Mouse (Mus musculus) embryo, embryonic 10 days (tissue): ENCODE results near the gene Zc3h12d.

Experiments
- DNase-seq: peaks from one replicate; pipeline ENCODE4 v3.0.0-alpha.2; 2015; ENCODE audit warnings: low spot score

Zc3h12d gene

DNA sequence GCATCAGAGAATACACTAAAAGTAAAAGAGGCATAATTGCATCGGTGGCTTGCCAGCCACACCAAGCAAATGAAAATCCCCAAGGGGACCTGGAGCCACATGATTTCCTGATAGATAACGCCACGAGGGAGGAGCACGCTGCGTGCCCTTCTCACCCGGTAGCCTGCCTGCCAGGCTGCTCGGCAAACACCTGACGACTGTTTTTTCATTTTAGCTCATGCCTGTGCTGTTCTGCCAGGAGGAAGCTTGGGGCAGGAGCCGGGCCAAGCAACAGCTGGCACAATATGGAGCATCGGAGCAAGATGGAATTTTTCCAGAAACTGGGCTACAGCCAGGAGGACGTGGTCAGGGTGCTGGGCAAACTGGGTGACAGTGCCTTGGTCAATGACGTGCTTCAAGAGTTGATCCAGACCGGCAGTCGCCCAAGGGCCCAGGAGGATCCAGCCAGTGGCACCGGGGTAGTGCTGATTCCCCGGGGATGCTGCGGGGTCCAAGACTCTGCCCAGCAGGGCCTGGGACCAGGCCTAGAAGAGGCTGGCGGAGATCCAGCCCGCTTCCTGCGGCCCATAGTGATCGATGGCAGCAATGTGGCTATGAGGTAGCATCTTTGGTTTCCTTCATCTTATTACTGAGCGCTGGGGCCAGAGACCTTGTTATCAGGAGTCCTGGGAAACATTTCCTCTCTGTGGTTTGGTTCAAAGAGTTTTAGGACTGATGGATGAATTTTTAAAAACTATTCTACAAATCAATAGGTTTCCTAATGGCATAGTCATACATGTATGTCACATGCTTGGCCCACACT is 7.5 kb downstream of the Zc3h12d start:
- no peak for DNase-seq

DNA sequence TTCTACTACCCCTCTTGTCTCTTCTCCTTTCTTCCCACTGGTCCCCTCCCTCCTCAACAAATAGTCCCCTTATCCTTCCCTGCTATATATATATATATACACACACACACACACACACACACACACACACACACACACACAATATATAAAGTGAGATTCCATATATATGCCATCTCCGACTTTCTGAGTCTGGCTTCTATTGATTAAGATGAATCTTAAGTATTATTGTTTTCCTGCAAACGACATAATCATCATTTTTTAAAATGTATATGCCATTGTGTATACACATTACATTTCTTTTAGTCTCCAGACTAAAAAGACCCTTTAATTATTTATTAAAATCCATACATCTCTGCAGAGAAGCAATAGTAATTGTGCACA is 8.1 kb downstream of the Zc3h12d start:
- DNase-seq: no peak

DNA sequence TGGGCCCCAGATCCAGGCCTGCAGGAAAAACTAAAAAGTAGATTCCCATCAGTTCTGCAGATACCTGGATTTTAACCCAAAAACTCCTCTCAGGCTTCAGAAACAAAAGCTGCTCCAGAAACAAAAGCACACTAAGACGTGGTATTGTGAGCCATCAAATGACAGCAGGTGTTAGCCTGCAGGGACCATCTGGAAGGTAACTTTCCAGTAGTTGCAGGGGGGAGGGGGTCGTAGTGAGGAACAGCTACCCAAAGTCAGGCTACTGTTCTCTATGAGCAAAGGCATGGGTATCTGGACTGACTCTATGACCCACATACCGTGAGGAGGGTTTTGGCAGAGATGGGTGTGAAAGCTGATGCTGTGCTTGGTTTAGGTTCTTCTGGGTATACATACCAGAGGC is 8.5 kb downstream of the Zc3h12d start:
- no peak for DNase-seq

DNA sequence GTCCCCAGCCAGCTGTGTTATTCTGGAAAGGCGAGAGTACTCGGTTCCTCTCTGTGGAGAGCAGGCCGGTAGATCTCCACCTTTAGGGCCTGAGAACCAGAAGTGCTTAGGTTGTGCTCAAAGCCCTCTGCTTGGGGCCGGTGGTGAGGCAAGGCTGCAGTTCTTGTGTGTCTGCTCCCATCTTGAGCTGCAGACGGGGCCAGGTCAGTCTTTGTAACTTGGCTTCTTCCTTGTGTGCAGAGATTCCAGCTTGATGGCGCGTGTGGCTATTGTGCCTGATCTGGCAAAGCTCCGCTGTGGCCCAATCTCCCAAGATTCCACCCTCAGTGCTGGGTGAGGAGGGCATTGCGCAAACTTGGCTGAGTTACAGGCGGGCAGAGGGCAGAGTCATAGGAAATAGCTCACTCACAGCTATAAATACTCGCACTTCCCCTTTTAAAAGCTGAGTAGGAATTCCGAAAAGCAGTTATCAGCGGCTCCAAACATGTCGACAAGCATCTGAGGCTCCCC is 9.4 kb downstream of the Zc3h12d start:
- DNase-seq: no peak

DNA sequence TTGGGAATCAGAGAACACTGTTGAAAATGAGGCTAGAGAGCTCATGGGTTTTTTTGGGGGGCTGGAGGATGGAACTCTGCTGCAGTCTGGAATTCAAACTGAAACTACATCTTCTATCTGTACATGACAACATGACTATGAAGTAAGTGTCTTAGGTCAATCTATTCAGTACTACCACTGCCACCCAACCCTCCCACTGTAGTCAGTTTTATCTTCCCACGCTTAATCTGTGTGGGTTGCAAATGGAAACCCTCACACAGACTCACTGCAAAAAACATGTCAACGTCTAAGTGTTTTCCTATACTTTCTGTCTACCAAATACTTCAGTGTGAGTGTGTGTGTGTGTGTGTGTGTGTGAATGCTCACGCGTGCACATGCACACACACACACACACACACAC is 10.9 kb downstream of the Zc3h12d start:
- DNase-seq: no peak

DNA sequence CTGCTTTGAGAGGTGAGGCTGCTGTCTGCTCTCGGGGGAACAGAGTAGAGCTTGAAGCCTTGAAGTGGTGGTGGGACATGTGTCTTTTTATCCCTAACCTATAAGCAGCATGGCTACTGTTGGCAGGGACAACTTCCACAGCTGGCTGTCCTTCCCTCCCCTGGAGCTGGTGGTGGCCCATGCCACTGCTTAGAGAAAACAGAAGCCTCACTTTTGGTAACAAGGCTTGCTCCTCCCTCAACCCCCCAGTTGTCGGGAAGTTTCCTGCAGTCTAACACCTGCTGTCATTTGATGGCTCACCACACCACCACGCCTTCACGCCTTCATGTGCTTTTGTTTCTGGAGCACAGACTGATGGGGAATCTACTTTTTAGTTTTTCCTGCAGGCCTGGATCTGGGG is 11.9 kb downstream of the Zc3h12d start:
- no peak for DNase-seq

DNA sequence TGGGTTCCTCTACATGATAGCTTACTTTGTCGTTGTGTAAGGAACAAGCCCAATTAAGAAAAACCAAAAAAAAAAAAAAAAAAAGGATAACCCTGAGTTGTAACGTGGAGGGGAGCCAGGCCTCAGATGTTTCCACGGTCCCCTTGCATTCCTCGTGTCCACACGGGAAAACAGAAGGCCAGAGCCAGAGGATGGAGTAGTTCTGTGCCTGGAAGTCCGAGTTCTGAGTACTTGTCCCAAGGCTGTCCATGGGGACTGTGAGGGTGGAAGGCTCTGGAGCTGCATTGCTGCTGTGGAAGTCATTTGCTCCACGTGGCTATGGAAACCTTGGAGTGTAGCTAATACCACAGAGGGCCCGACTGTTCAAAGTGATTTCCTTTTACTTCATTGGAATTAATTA is 12.9 kb downstream of the Zc3h12d start:
- DNase-seq: no peak

DNA sequence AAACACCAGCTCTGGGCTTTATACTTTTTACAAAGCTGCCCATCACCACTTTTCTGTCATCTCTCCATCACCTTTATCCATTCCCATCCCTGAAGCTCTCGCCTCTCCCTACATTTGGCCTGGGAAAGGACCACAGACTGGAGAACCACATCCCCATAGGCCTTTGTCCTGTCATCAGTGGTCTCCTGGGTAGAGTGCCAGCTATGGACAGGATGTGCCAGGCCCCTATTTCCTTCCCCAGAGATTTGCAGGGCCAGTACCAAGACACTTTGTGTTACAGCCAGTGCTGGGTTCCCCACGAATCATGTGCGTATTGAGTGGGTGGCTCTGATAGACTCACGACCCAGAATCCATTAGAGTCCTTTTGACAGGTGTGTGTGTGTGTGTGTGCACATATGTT is 13.7 kb downstream of the Zc3h12d start:
- no peak for DNase-seq

DNA sequence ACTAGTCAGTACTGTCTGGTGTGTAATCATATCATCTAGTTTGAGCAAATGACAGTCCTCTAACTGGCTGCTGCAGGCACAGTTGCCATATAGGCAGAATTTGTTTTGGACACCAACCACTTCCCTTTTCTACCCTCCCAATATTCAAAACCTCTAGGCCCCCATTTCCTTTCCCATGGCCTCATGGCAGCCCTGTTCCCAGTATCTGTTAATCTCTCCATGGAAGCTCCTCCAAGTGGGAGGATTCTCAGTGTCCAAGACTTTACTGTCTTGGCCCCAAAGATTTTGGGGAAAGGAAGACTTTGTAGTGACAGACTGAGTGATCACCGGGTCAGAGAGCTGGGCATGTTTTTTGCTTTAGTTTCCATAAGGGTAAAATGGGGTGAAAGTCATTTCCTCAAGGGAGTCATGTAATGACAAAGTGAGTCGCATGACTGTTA is 14.9 kb downstream of the Zc3h12d start:
- DNase-seq: no peak

DNA sequence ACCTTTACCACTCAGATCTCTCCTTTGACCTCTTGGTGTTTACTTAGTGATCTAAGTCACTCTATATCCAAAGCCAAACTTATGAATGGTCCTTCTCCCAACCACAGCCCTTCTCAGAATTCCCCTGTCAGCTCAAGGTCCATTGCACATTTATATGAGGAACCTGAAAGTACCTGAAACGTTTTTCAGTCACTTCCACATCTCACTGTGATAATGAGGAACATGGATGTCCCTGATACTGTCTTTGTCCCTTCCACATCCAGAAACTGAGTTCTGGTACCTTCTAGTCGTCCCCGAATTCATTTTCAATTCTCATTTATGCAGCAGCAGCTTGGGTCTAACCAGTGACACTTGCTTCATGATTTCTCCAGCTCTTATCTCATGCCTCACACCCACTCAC is 19.6 kb downstream of the Zc3h12d start:
- no peak for DNase-seq

DNA sequence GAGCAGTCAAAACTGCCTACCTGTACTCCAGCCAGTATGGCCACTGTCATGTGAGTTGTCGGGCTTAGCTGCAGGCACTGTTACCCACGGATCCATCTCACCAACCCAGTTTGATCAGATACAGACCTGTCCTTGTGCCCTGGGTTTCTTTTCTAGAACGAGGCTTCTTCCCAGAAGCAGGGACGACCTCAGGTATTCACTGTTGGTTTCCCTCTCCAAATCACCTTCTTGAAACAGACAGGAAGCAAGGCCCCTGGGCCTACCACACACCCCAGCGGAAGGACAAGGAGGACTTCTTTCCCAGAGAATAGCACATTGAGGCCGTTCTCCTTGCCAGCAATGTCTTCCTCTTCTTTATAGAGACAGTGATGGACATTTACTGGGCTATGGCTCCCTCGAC is 28.2 kb downstream of the Zc3h12d start:
- DNase-seq: no peak

DNA sequence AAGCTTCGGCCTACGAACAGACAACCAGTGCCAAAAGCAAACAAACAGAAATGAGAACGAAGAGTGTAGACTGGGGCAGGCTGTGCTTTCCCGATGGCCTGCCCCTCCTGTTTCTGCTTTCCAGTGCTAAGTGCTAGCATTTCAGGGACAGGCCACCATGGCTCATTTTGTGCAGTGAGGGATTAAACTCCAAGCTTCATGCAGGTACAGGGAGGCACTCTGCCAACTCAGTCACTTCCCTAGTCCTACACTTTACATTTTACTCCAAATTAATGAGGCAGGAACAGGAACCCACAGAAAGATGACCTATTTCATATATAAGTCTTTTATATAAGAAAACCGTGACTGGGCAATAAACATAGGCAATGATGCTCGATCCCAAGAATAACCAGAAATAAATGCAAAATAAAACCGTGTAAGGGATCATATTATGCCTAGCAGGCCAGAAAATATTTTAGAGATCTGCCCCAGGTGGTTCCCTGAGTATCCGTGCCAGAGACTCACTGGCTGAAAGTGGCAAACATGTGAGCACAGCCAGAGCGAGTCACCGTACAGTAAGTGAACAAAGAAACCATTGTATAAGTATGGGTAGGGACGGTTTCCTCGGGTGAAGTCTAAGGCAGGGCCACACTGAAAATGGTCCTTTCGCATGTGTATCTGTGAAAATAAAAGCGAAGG is 29.1 kb downstream of the Zc3h12d start:
- DNase-seq: no peak

DNA sequence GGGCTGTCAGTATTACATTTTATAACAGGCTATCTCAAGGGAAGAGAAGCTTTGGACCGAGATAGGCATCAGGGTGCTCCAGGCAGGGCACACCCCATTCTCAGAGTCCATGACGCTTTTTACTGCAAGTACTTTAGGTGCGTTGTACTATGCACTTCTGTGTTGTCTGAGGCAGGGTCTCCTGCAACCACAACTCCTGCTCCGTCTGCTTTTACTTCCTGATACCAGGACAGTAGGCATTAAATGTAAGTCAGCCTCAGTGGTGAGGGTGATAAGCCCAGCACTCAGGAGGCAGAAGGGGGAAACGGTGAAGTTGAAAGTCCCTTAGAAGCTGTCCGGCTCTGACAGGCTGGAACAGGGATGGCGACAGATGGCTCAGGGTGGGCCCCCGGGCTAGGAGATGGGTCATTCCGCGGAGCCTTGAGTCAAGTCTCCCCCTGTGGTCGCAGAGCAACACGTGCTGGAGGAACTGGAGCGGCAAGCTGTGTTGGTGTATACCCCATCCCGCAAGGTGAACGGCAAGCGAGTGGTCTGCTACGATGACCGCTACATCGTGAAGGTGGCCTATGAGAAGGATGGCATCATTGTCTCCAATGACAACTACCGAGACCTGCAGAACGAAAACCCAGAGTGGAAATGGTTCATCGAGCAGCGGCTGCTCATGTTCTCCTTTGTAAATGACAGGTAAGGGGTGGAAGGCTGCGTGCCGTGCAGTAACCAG is 29.8 kb downstream of the Zc3h12d start:
- no peak for DNase-seq

DNA sequence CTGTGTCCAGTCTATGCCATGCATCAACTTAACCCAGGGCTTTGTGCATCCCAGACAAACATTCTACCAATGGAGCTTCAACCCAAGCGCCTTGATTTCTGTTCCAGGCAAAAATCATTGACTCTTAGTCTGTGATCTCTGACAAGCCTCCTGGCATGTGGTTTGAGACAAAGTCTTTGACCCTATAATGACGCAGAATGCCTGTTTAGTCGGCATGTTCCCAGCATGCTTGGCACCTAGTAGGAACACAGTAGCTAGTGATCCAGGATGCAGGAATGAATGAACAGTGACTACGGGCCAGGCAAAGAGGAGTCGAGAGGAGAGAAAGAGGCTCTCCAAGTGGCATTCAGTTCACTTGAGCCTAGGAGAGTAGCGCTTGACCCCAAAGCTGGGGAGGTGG is 31.1 kb downstream of the Zc3h12d start:
- DNase-seq: no peak

DNA sequence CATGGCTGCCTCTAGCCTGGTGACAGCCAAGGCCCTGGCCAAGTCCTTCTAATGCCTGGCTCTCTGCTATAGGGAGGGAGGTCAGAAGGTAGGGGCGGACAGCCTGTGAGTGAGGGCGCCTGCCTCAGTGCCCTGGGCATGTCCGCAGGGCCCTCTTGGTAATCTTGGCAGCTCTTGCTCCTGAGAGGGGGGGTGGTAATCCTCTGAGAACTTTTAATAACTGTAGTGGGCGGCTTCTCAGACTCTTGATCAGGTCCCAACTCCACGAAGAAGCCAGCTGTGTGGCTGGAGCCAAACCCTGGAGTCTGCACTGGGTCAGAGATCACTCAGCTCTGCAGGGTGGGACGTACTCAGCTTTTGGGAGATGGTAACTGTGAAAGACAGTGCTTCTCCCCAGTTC is 31.9 kb downstream of the Zc3h12d start:
- no peak for DNase-seq

DNA sequence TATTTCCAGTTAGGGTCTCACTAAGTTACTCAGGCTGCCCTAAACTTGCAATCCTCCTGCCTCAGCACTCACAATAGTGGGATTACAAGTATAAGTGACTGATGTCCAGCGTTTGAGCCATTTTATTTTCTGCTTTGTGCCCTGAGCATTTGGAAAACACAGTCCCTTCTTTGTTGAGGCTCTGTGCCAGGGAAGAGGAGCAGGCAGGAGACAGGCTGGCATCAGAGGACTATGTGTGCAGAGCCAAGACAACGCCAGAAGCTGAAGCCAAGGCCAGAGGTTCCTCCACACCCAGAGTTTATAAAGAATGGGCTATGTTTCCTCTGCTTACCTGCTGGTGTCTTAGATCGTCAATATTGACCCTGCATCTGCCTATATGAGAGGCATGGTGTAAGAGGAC is 32.5 kb downstream of the Zc3h12d start:
- no peak for DNase-seq

DNA sequence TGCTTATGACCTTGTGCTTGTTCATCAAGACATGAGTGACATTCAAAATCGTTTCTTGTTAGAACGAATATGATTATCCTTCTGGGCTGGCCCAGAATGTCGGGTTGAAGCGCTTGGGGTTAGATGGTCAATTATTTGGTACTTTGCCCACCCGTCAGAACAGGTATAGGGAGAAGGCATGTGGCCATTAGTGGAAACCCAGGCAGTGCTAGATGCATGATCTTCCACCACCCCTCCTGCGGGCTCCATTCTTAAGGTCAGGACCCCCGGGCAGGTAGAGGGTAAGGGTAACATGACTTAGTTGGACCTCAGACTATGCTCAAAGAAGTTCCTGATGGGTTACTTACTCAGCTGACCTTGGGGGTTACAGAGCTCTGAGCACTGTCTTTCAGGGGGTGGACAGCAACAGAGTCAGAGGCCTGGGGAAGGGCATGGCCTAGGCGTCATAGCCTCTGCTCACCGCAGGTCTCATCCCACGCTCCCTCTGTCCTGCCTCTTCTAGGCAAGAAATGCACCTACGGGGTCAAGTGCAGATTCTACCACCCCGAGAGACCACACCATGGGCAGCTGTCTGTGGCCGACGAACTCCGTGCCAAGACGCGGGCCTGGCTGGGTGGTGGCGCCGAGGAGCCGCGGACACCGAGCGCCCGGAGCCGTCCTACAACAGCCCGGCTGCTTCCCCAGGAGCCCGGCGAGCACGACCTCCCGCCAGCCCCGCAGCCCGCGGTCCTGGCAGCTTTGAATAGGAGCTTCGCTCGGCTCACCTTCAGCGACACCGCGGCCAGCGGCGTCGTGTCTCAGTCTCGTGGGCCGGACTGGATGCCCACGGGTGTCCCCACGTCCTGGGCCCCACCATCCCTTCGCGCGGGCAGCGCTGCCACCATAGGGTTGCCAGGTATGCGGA is 34.7 kb downstream of the Zc3h12d start:
- DNase-seq: peak; percentile 13

DNA sequence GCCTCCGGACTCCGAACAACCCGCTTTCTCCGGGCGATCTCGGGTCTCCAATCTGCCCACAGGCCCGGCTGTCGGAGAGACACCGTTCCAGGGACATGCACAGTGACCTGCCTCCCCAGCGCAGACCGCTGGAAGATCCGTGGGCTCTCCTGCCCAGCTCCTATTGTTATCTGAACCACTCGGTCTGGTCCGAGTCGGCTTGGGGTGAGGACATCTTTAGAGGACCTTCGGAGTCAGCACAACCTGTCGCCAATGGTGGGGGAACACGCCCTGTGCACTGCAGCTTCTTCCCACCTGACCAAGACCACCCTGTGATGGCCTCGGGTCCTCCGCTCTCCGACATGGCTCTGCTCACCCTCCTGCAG is 35.4 kb downstream of the Zc3h12d start:
- DNase-seq: peak; percentile 18

DNA sequence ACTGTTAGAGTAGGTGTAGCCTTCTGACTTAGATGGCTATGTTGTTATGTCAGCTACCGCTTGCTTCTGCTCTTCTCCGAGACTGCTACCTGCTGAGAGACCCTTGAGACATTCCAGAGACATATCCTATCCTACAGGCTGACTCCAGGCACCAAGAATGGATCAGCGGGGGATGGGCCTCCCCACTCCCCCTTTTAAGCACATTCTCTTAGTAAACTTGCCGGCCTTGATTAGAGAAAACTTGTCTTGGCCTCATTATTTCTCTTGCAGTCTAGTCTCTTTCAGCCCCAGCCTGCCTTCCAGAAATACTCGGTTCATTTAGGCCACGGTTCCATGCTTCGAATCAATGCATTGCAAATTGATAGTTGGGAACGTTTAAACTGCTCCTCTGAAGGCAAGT is 37.5 kb downstream of the Zc3h12d start:
- DNase-seq: no peak

DNA sequence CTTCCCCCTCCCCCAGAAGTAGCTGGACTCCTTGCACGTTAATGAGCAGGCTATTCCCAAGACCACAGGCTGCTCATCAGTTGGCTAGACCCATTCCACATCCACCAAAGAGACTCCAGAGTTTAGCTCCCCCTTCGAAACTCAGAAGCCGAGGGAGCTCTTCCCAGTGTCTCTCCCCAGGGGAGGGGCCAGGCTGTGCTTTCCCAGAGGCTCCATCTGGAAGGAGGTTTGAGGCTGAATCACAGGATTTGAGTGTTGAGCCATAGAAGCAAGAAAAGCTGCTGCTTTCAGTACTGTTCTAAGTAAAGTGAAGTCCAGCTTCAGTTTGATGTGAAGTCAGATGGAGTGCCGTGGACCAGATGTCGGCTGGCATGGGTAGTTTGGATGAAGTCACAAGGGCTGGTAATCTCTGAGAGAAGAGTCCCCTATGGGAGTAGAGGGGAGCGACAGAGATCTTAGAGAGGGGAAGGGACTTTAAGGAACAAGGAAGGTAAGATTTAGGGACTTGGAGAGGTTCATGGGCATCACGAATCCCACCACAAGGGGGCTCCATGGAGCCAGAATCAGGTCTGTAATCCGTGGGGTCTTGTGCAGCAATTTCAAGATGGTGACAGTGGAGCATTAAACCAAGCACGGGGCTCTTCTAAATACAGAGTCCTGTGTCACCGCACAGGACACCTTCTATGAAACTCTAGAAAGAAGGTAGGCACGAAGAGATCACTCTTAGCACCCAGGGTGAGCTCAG is 38.5 kb downstream of the Zc3h12d start:
- DNase-seq: peak; percentile 41

DNA sequence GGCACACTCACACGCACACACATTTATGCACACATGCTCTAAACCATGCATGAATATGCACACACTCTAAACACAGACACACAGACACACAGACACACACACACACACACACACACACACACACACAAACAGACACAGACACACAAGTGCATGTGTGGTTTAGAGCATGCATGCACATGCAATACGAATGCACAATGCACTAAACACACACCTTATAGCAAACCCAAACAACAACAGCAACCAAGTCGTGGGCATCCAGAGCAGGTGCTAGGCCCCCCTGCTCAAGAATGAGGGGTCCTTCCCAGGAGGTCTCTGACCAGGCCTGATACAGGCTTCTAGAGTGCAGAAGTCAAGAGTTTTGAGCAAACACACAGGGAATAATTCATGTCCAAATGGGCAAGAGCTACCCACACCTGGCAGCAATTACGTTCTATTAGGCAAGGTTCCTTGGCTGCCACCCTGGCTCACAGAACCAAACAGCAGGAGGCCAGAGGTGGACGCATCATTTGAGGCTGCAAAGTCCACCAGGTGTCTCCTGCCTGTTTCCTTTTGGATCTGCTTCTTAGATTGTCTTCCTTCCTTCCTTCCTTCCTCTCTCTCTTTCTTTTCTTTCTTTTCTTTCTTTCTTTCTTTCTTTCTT is 39.2 kb downstream of the Zc3h12d start:
- no peak for DNase-seq
